In genomic region chr5:35981976-35982375, GRCm38 (mm10) we compare ENCODE assay signal across 9 mouse cellular contexts.
DNase-seq lines count a peak whose midpoint lies in the region; ATAC-seq and TF ChIP-seq lines count a peak whose summit lies in the region.
"Had no signal": no experiment of that assay in that cellular context is flagged by ENCODE, and none has a peak within 500 bp of the region (broad histone marks: within the 10 kb centered on the region; RNA-seq: fewer than 3 reads in every experiment).

No protein-coding gene starts in this region.

- no peak overlapping the region for H3K27ac ChIP-seq in ES-Bruce4 (ENCODE audit: insufficient read depth, low read length)
- H3K27ac ChIP-seq in embryonic facial prominence, embryonic 10.5 days (replicated peaks), result no peak overlapping the region
- H3K27ac ChIP-seq: liver, embryonic 13.5 days had no signal

- peak; percentile 80 for ATAC-seq in megakaryocyte-erythroid progenitor cell, adult 5-6 weeks (replicated peaks; ENCODE audit: low FRiP score, low TSS enrichment, poor library complexity, severe bottlenecking)

- H3K4me1 ChIP-seq in ES-Bruce4 (ENCODE audit: control insufficient read depth, insufficient read depth, low read length), result no peaks in the 10 kb centered on the region
- H3K4me1 ChIP-seq in embryonic facial prominence, embryonic 10.5 days, result no peaks in the 10 kb centered on the region
- H3K4me1 ChIP-seq: liver, embryonic 13.5 days had no signal

- no peak overlapping the region for H3K4me3 ChIP-seq in ES-Bruce4 (ENCODE audit: low read depth, low read length)
- no peak overlapping the region for H3K4me3 ChIP-seq in embryonic facial prominence, embryonic 10.5 days
- H3K4me3 ChIP-seq: liver, embryonic 13.5 days had no signal

- intact Hi-C loops in heart, postnatal 14 days (cut with DNase I), result loop anchor here (2.0 kb wide), 1 partner anchor 417 kb away; the partner anchor contains the start of gene Sorcs2

- H3K36me3 ChIP-seq in ES-Bruce4 (ENCODE audit: control insufficient read depth, insufficient read depth, low read length, poor library complexity, severe bottlenecking), result no peaks in the 10 kb centered on the region
- peaks cover 71% of the 10 kb centered on the region for H3K36me3 ChIP-seq in embryonic facial prominence, embryonic 10.5 days (replicated peaks)
- H3K36me3 ChIP-seq: liver, embryonic 13.5 days had no signal

- WGBS in embryonic facial prominence, embryonic 10.5 days, result 39% methylated on average over 4 of the region's 4 CpGs

- no peaks in the 10 kb centered on the region for H3K9me3 ChIP-seq in ES-Bruce4 (replicated peaks; ENCODE audit: control insufficient read depth, insufficient read depth, low read length, poor library complexity, severe bottlenecking)
- H3K9me3 ChIP-seq in embryonic facial prominence, embryonic 10.5 days, result no peaks in the 10 kb centered on the region
- H3K9me3 ChIP-seq: liver, embryonic 13.5 days had no signal

- TF ChIP-seq POLR2A in ES-Bruce4 (IDR thresholded peaks at IDR 0.05; ENCODE audit: insufficient read depth, low read length), result no peak

- TF ChIP-seq CTCF in ES-Bruce4 (IDR thresholded peaks at IDR 0.05; ENCODE audit: low read depth, low read length), result peak; percentile 95

- H3K9ac ChIP-seq in ES-Bruce4 (ENCODE audit: low read depth, poor library complexity, severe bottlenecking), result no peak overlapping the region
- H3K9ac ChIP-seq: liver, embryonic 13.5 days had no signal

- H3K27me3 ChIP-seq in ES-Bruce4 (ENCODE audit: control insufficient read depth, insufficient read depth, low read length, poor library complexity, severe bottlenecking), result no peaks in the 10 kb centered on the region
- H3K27me3 ChIP-seq in embryonic facial prominence, embryonic 10.5 days (replicated peaks; ENCODE audit: low read depth, poor library complexity, severe bottlenecking), result no peaks in the 10 kb centered on the region
- H3K27me3 ChIP-seq: liver, embryonic 13.5 days had no signal

- no peak for TF ChIP-seq EP300 in ES-Bruce4 (IDR thresholded peaks at IDR 0.05; ENCODE audit: insufficient read depth, low read depth, low read length)

- peak; percentile 89 for DNase-seq in adrenal gland, postnatal 14 days
- DNase-seq in embryonic facial prominence, embryonic 10.5 days (ENCODE audit: low spot score), result peak; percentile 83
- peak; percentile 83 to 92 for DNase-seq in heart, postnatal 14 days
- peak; percentile 89 to 98 for DNase-seq in layer of hippocampus, postnatal 25 days (ENCODE audit: extremely low spot score in 1 of 2, low spot score in 1 of 2)
- peak; percentile 61 to 67 for DNase-seq in right cerebral cortex, postnatal 36 days (ENCODE audit: low spot score in 2 of 2)
- DNase-seq in urinary bladder, postnatal 36 days (ENCODE audit: low spot score in 2 of 2), result peak; percentile 58 to 74
- DNase-seq: liver, embryonic 13.5 days had no signal
